Mouse (Mus musculus): ENCODE data around the gene Rmnd1.

Rmnd1 gene

GRCm38 (mm10) chr10:4390550-4390949 is 41.6 kb downstream of the Rmnd1 start:
- DNase-seq = no peak

DNA sequence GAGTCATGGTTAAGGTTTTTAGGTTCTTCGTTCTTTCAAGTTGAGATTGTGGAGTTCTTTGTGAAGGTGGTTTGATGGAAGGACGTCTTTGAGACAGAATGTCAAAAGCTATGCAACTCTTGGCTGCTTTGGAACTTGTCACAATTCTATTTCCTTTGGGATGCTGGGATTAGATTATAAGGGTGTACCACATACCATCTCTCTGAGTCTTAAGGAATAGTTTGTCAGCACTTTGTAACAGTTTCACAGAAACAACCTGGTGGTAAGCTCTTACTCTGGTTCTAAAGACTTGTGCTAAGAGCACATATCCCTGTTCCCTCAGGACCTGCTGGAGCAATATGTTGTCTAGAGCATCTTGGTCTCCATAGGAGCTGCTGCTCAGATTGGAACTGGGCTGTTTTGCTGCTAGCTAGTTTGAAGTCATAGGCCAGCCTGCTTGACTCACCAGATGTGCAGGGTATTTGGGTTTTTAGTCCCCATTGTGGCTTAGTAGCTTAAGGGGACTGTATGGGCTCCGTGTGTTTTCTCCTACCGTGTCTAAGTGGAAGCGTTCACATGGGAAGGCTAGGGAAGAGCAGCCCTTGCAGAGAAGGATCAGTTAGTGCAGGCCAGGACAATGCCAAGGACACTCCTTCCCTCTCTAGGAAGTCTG is 42.6 kb downstream of the Rmnd1 start:
- no peak for DNase-seq

DNA sequence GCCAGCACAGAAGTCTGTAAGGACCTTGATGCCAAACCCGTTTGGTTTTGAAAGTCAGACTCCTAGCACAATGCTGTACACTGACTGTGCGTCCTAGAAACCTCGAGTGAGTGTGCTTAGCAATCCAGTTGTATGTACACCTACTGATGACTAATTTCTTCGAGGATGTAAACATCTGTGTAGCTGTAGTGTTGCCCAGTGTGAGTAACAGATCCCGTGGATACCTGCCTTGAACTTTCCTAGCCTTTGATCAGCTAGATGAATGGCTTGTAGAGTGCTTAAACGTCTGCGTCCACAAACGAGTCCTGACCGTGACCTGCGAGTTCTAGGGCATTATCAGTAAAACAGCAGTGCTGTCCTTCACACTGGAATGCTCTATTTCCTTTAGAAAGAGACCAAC is 43.2 kb downstream of the Rmnd1 start:
- no peak for DNase-seq

DNA sequence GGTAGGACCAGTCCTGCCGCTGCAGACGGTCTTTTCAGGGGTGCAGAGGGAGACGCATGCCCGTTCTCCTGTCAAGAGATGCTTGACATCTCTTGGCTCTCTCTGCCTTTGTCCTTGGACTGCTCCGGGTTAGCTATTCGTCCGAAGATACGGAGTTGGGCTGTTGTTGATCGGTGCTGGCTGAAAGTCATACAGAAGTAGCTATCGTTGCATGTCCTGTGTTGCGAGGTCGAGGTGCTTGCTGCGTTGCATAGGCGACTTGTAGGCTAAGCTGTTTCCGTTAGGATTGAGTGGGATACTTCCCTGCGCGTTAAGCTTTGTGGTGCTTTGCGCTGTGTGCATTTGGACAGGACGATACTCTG is 43.8 kb downstream of the Rmnd1 start:
- peak in 1 of 2 experiments; percentile 39 for DNase-seq

DNA sequence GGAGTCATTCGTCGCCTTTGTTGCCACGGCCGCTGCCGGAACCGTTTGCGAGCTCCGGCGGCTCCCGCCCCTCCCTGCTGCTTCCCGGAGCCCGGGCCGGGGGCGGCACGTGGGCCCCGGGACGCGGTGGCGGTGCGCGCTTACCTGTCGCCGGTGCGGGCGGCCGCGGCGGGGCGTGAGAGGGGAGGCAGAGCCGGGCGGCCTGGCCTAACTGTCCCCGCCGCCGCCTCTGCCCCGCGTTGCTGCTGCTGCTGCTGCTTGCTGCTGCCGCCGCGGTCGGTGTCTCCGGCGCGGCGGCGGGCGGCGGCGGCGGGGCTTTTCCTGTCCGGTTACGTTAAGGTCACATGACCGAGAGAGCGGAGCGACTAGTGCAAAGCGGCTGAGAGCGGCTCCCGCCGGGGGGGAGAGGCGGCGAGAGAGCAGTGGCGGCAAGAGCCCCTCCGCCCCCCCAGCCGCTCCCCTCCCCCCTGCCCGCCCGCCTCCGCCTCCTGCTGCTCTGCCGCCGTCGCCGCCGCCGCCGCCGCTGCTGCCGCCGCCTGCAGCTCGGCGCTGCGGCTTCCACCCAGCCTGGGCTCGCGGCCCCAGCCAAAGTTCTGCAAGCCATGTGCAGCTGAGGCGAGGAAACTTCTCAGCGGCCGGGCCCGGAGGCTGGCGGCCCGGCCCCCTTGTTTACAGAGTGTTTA is 44.3 kb downstream of the Rmnd1 start, which contains the start of gene Zbtb2:
Gene Zbtb2 (minus strand): TSS at position 408 of the 683 bp plus-strand sequence.
- peak; percentile 62 to 78 for DNase-seq

DNA sequence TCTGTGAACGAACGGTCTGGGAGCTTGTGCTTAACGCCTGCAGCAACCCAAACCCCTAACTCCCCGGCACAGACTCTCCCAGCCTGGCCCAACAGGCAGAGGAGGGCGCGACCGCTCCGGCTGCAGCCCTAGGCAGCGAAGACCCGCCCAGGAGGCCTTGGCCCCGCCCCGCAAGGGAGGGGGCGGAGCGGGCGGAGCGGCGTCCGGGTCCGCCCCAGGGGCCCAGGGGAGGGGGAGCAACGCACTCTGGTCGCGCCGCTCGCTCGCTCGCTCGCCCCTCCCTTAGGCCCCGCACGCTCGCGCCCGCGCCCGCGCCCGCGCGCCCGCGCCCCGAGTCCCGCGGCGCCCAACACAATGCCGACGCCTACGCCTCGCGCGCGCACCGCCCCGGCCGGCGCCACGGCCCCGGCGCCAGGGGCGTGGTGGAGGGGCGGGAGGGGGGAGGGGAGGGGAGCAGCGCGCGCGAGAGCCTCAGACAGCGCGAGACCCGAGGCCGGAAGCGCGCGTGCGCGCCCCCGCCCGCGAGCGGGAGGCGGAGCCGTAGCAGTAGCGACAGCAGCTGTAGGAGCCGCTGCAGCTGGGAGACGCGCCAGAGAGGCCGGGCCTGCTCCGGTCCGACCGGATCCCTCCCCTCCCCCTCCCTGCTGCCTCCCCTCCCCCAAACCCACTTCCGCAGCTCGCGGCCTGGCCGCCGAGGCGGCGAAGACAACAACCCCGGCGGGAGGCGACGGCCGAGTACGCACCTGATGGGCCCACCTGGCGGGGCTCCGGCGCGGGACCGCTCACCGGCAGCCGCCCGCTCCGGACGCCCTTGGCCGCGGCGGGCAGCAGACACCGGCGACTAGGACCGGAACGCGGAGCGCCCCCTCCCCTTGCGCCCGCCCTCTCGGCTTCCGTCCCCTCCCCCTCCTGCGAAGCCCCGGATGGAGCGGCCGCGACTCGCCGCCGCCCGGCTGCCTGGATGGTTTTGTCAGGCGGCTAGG is 45.3 kb downstream of the Rmnd1 start:
- DNase-seq = peak; percentile 94 to 95

DNA sequence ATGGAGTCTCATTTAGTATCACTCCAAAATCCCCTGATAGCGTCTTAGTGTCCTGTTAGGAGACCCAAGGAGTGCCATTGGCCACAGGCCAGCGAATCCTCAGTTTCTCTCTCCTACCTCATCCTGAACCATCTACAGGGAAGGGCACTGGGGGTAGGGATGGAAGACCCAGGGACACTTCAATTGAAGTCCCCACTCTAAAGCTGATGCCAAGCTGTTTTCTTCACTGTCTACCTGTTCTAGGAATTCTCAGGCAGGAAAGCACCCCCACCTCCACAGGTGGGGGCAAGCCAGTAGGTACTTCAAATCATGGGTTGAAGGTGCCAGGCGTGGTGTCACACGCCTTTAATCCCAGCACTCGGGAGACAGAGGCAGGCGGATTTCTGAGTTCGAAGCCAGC is 47.9 kb downstream of the Rmnd1 start:
- DNase-seq = no peak

GRCm38 (mm10) chr10:4380748-4381147 is 51.4 kb downstream of the Rmnd1 start:
- no peak for DNase-seq

GRCm38 (mm10) chr10:4376931-4377330 is 55.3 kb downstream of the Rmnd1 start:
- no peak for DNase-seq

GRCm38 (mm10) chr10:4376461-4376860 is 55.7 kb downstream of the Rmnd1 start:
- DNase-seq = peak in 1 of 2 experiments; percentile 20

GRCm38 (mm10) chr10:4375267-4375666 is 56.9 kb downstream of the Rmnd1 start:
- no peak for DNase-seq

- no peak for DNase-seq
These were observed 57.5 kb downstream of the Rmnd1 start for GRCm38 (mm10) chr10:4374734-4375133.

DNA sequence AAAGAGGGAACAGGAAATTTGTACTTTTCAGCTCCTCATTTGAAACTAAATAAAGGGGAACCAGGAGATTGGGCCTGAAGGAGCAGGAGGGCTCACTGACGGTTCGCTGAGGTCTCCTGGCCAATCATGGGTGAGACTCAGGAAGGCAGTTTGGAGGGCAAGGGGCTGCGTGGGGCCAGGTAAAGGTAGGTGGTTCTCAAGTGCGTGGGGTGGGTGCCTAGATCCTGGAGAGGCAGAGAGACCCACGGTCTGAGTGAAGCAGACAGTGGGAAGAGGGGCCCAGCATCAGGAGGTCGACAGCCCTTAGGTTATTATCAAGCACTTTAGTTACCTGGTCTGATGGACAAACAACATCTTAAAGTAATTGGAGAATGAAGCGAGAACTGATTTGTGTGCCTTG is 57.9 kb downstream of the Rmnd1 start:
- no peak for DNase-seq

DNA sequence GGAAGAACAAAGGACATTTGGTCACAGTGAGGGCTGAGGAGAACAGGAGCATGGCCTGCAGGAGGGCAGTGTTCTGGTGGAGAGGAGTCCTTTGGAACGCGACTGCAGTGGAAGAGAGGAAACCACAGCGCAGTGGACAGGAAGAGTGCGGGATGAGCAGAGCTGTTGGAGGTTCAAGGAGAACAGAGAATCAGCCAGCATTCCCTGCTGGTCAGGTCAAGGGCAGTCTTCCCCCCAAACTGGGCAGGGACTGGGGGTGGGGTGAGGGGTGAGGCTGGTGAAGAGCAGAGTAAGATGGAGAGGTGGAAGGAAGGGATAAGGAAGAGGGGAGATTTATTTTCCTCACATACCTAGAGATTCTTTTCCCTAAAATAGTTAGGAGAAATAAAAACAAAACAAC is 58.6 kb downstream of the Rmnd1 start:
- no peak for DNase-seq

DNA sequence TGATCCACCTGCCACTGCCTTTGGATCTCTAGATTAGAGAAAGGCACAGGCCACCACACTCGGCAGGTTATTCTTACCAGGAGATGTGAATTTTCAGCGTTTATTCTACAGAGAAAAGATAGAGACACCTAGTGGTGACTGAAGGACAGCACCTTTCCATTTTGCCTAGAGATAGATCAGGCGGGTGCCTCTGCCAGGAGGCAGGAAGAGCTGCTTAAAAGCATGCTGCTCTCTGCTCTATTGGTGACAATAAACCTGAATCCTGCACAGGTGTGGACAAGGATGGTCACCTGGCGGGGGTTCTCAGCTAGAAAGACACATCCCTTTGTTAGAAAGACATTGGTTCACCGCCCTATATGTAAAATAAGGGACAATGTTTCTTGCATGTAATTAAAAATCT is 60.2 kb downstream of the Rmnd1 start:
- no peak for DNase-seq

GRCm38 (mm10) chr10:4370105-4370504 is 62.1 kb downstream of the Rmnd1 start:
- DNase-seq = no peak

GRCm38 (mm10) chr10:4364618-4365017 is 67.6 kb downstream of the Rmnd1 start:
- DNase-seq = no peak

DNA sequence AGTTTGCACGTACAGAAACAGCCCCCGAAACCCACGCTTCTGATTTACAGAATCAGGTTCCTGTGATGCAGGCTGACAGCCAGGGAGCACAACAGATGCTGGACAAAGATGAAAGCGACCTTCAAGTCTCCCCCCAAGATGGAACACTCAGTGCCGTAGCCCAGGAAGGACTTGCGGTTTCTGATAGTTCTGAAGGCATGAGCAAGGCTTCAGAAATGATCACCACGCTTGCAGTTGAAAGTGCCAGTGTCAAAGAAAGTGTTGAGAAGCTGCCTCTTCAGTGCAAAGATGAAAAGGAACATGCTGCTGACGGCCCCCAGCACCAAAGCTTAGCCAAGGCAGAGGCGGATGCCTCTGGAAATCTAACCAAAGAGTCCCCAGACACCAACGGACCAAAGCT is 74.8 kb downstream of the Rmnd1 start:
- no peak for DNase-seq

GRCm38 (mm10) chr10:4356640-4357039 is 75.5 kb downstream of the Rmnd1 start:
- DNase-seq = no peak

DNA sequence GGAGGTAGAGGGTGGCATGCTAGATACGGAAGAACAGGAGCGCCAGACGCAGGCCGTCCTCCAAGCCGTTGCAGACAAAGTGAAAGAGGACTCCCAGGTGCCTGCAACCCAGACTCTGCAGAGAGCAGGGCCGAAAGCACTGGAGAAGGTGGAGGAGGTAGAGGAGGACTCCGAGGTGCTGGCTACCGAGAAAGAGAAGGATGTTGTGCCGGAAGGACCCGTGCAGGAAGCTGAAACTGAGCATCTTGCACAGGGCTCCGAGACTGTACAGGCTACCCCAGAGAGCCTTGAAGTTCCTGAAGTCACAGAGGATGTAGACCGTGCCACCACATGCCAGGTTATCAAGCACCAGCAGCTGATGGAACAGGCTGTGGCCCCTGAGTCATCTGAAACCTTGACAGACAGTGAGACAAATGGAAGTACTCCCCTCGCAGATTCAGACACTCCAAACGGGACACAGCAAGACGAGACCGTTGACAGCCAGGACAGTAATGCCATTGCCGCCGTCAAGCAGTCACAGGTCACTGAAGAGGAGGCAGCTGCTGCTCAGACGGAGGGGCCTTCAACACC is 76.2 kb downstream of the Rmnd1 start:
- no peak for DNase-seq

DNA sequence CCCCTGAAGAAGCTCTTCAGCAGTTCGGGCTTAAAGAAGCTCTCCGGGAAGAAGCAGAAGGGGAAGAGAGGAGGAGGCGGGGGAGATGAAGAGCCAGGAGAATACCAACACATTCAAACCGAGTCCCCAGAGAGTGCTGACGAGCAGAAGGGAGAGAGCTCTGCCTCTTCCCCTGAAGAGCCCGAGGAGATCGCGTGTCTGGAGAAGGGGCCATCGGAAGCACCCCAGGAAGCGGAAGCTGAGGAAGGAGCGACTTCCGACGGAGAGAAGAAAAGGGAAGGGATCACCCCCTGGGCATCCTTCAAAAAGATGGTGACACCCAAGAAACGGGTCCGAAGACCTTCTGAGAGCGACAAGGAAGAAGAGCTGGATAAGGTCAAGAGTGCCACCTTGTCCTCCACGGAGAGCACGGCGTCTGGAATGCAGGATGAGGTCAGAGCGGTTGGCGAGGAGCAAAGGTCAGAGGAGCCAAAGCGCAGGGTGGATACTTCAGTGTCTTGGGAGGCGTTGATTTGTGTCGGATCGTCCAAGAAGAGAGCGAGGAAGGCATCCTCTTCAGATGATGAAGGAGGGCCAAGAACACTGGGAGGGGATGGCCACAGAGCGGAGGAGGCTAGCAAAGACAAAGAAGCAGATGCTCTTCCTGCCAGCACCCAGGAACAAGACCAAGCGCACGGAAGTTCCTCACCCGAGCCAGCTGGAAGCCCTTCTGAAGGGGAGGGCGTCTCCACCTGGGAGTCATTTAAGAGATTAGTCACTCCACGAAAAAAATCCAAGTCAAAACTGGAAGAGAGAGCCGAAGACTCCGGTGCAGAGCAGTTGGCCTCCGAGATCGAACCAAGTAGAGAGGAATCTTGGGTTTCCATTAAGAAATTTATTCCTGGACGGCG is 77.6 kb downstream of the Rmnd1 start:
- no peak for DNase-seq

All from kidney, adult 8-10 months (tissue).